Mouse (Mus musculus) E14TG2a.4 (cell line): ENCODE data around the gene Itga9.

Experiments used
- CTCF ChIP-seq: conservative IDR thresholded peaks from 2 replicates; pipeline ENCODE4 v1.5.1; 2014; ENCODE audit warnings: low read length
- NANOG ChIP-seq: IDR thresholded peaks from 2 replicates; pipeline ENCODE4 v1.6.1; 2014; ENCODE audit warnings: borderline replicate concordance, low read length, mixed read lengths
- POU5F1 ChIP-seq: IDR thresholded peaks from 2 replicates; pipeline ENCODE4 v1.6.1; 2014; ENCODE audit warnings: low read length, borderline replicate concordance

- TF ChIP-seq CTCF: no peak
- TF ChIP-seq POU5F1: no peak
- TF ChIP-seq NANOG: no peak
Measured at GRCm38 (mm10) chr9:118617237-118617636, 10.7 kb downstream of the Itga9 start.
